Mouse (Mus musculus) CD4-positive, CD25-positive, alpha-beta regulatory T cell, adult 2 months (primary cell): ENCODE measurements around the gene Uba6.

Experiments used
- DNase-seq: peaks from one replicate; pipeline ENCODE4 v3.0.0-alpha.2; 2012; ENCODE audit warnings: low read depth, low spot score

Uba6 gene

GRCm38 (mm10) chr5:86172449-86173161, at the start of gene Uba6:
Gene Uba6, minus strand, starts transcription at chr5:86172803.
- DNase-seq = peak; percentile 100

- DNase-seq = no peak
Observed at GRCm38 (mm10) chr5:86197801-86198200, 25.2 kb upstream of the Uba6 start, which contains the start of gene Gnrhr. Gene Gnrhr, minus strand, starts transcription at chr5:86197901.

- peak; percentile 64 for DNase-seq
Observed at GRCm38 (mm10) chr5:86191356-86191755, 18.8 kb upstream of the Uba6 start.

GRCm38 (mm10) chr5:86190770-86191169, 18.2 kb upstream of the Uba6 start:
- DNase-seq = peak; percentile 82

GRCm38 (mm10) chr5:86190290-86190689, 17.7 kb upstream of the Uba6 start:
- DNase-seq = peak; percentile 27

GRCm38 (mm10) chr5:86187441-86187840, 14.8 kb upstream of the Uba6 start:
- no peak for DNase-seq

- peak; percentile 11 for DNase-seq
Observed at GRCm38 (mm10) chr5:86173778-86174177, 1.2 kb upstream of the Uba6 start.

GRCm38 (mm10) chr5:86172088-86172448, 535 bp downstream of the Uba6 start:
- no peak for DNase-seq

- no peak for DNase-seq
Observed at GRCm38 (mm10) chr5:86129828-86130227, 42.8 kb downstream of the Uba6 start.

GRCm38 (mm10) chr5:86128749-86129148, 43.9 kb downstream of the Uba6 start:
- DNase-seq = no peak

GRCm38 (mm10) chr5:86118457-86119094, 54.0 kb downstream of the Uba6 start:
- peak; percentile 25 for DNase-seq

- DNase-seq = no peak
Observed at GRCm38 (mm10) chr5:86113997-86114396, 58.6 kb downstream of the Uba6 start.

GRCm38 (mm10) chr5:86113037-86113436, 59.6 kb downstream of the Uba6 start:
- no peak for DNase-seq

GRCm38 (mm10) chr5:86111074-86111473, 61.5 kb downstream of the Uba6 start:
- DNase-seq = no peak

- no peak for DNase-seq
Observed at GRCm38 (mm10) chr5:86106610-86107009, 66.0 kb downstream of the Uba6 start.

GRCm38 (mm10) chr5:86102176-86102575, 70.4 kb downstream of the Uba6 start:
- DNase-seq = no peak

- DNase-seq = no peak
Observed at GRCm38 (mm10) chr5:86100621-86101020, 72.0 kb downstream of the Uba6 start.

- DNase-seq = no peak
Observed at GRCm38 (mm10) chr5:86098988-86099387, 73.6 kb downstream of the Uba6 start.

GRCm38 (mm10) chr5:86094754-86095153, 77.8 kb downstream of the Uba6 start:
- DNase-seq = no peak

GRCm38 (mm10) chr5:86086751-86087150, 85.9 kb downstream of the Uba6 start:
- peak; percentile 91 for DNase-seq

GRCm38 (mm10) chr5:86084979-86085378, 87.6 kb downstream of the Uba6 start:
- DNase-seq = no peak

- DNase-seq = no peak
Observed at GRCm38 (mm10) chr5:86083987-86084386, 88.6 kb downstream of the Uba6 start.

- peak; percentile 37 for DNase-seq
Observed at GRCm38 (mm10) chr5:86078720-86079334, 93.8 kb downstream of the Uba6 start.
